Mouse (Mus musculus) embryonic facial prominence, embryonic 10.5 days (tissue): Measurements from ENCODE around the gene Paics. TPM values are rescaled to one million over a fixed set of nuclear protein-coding genes. Genes with fewer than 3 reads are reported as not detected.

Source experiments
- DNase-seq: peaks from one replicate; pipeline ENCODE4 v3.0.0-alpha.2; 2017; ENCODE audit warnings: low spot score
- H3K27ac ChIP-seq: fragments of 300-500 bp; sonication (generic); replicated peaks from 2 replicates; pipeline ENCODE4 v1.5.1; 2016; ENCODE audit warnings: mild to moderate bottlenecking
- H3K27me3 ChIP-seq: fragments of 300-500 bp; sonication (generic); replicated peaks from 2 replicates; pipeline ENCODE4 v1.6.1; 2016; ENCODE audit warnings: low read depth, mild to moderate bottlenecking; ENCODE audit not compliant: poor library complexity, severe bottlenecking
- H3K36me3 ChIP-seq: fragments of 300-500 bp; sonication (generic); replicated peaks from 2 replicates; pipeline ENCODE4 v1.6.1; 2016; ENCODE audit warnings: mild to moderate bottlenecking, moderate library complexity
- H3K4me1 ChIP-seq: fragments of 300-500 bp; sonication (generic); 2 replicates; pipeline ENCODE4 v1.6.1; 2016
- H3K4me3 ChIP-seq: fragments of 300-500 bp; sonication (generic); 2 replicates; pipeline ENCODE4 v1.5.1; 2016; ENCODE audit warnings: mild to moderate bottlenecking, moderate library complexity
- H3K9me3 ChIP-seq: fragments of 300-500 bp; sonication (generic); 2 replicates; pipeline ENCODE4 v1.6.1; 2016; ENCODE audit warnings: mild to moderate bottlenecking
- WGBS: fragments of 180-500 bp; shearing (Covaris S2); methylation state at CpG from one replicate; pipeline ENCODE4 v1.1.7; 2016; 5-methylcytosine and 5-hydroxymethylcytosine counted together
- polyA plus RNA-seq: library from polyadenylated mRNA; unstranded; fragments of >200 nt; fragmentation: Nextera tagmentation; extraction: Ambion mirVana; gene quantifications from 2 replicates; pipeline ENCODE4 v1.2.1, GENCODE M21; 2016

Gene Paics
- polyA plus RNA-seq, 1 experiment from 2014 or later = 469 TPM

- Histone ChIP-seq H3K27me3 (no peaks in the 10 kb centered on the region), H3K27ac (no peak overlapping the region), H3K36me3 (peaks cover 55% of the 10 kb centered on the region), H3K4me1 (peaks cover 25% of the 10 kb centered on the region), H3K9me3 (peaks cover 3% of the 10 kb centered on the region; the same call in 1 of the 2 replicates), H3K4me3 (no peak overlapping the region)
- WGBS = 76% methylated on average over 7 of the region's 7 CpGs
- no peak for DNase-seq
These were observed 21.8 kb upstream of the Paics start for GRCm38 (mm10) chr5:76929180-76929877.

GRCm38 (mm10) chr5:76939717-76940116 lies 11.4 kb upstream of the Paics start:
- Histone ChIP-seq H3K9me3 (peaks cover 4% of the 10 kb centered on the region; the same call in 1 of the 2 replicates), H3K4me3 (no peak overlapping the region), H3K4me1 (no peaks in the 10 kb centered on the region), H3K36me3 (peaks cover 44% of the 10 kb centered on the region), H3K27ac (no peak overlapping the region), H3K27me3 (no peaks in the 10 kb centered on the region)
- 96% methylated on average over 8 of the region's 8 CpGs for WGBS
- no peak for DNase-seq

- peaks cover 54% of the 10 kb centered on the region for H3K36me3 ChIP-seq
- H3K27ac ChIP-seq = no peak overlapping the region
- no peak overlapping the region for H3K4me3 ChIP-seq
- H3K27me3 ChIP-seq = no peaks in the 10 kb centered on the region
- peaks cover 4% of the 10 kb centered on the region; the same call in 1 of the 2 replicates for H3K9me3 ChIP-seq
- H3K4me1 ChIP-seq = peaks cover 13% of the 10 kb centered on the region; the same call in 1 of the 2 replicates
- 92% methylated on average over 4 of the region's 4 CpGs for WGBS
- DNase-seq = no peak
These were observed 9.1 kb upstream of the Paics start for GRCm38 (mm10) chr5:76941975-76942374.

GRCm38 (mm10) chr5:76942505-76942904 lies 8.6 kb upstream of the Paics start:
- DNase-seq = no peak
- no peak overlapping the region for H3K27ac ChIP-seq
- no peaks in the 10 kb centered on the region for H3K27me3 ChIP-seq
- no peak overlapping the region for H3K4me3 ChIP-seq
- H3K9me3 ChIP-seq = peaks cover 4% of the 10 kb centered on the region; the same call in 1 of the 2 replicates
- peaks cover 60% of the 10 kb centered on the region for H3K36me3 ChIP-seq
- 94% methylated on average over 4 of the region's 4 CpGs for WGBS
- peaks cover 13% of the 10 kb centered on the region for H3K4me1 ChIP-seq

- no peak for DNase-seq
- Histone ChIP-seq H3K27me3 (no peaks in the 10 kb centered on the region), H3K9me3 (no peaks in the 10 kb centered on the region), H3K27ac (no peak overlapping the region), H3K36me3 (peaks cover 70% of the 10 kb centered on the region), H3K4me1 (peaks cover 29% of the 10 kb centered on the region), H3K4me3 (no peak overlapping the region)
- WGBS = 83% methylated on average over 6 of the region's 6 CpGs
These were observed 6.0 kb upstream of the Paics start for GRCm38 (mm10) chr5:76944965-76945677.

- Histone ChIP-seq H3K4me3 (no peak overlapping the region), H3K4me1 (peaks cover 29% of the 10 kb centered on the region), H3K27me3 (no peaks in the 10 kb centered on the region), H3K9me3 (no peaks in the 10 kb centered on the region), H3K36me3 (peaks cover 64% of the 10 kb centered on the region), H3K27ac (no peak overlapping the region)
- WGBS = 81% methylated on average over 2 of the region's 2 CpGs
- DNase-seq = no peak
These were observed 5.5 kb upstream of the Paics start for GRCm38 (mm10) chr5:76945678-76946033.

- no peaks in the 10 kb centered on the region for H3K9me3 ChIP-seq
- no peak for DNase-seq
- H3K4me1 ChIP-seq = peaks cover 29% of the 10 kb centered on the region
- no peak overlapping the region for H3K27ac ChIP-seq
- 86% methylated on average over 4 of the region's 4 CpGs for WGBS
- no peaks in the 10 kb centered on the region for H3K27me3 ChIP-seq
- H3K4me3 ChIP-seq = no peak overlapping the region
- H3K36me3 ChIP-seq = peaks cover 49% of the 10 kb centered on the region
These were observed 4.0 kb upstream of the Paics start for GRCm38 (mm10) chr5:76947142-76947541.

GRCm38 (mm10) chr5:76947758-76948157 lies 3.3 kb upstream of the Paics start:
- H3K4me3 ChIP-seq = no peak overlapping the region
- WGBS = 94% methylated on average over 4 of the region's 4 CpGs
- peaks cover 35% of the 10 kb centered on the region for H3K4me1 ChIP-seq
- no peak overlapping the region for H3K27ac ChIP-seq
- H3K36me3 ChIP-seq = peaks cover 45% of the 10 kb centered on the region
- no peak for DNase-seq
- H3K9me3 ChIP-seq = no peaks in the 10 kb centered on the region
- H3K27me3 ChIP-seq = no peaks in the 10 kb centered on the region

DNA sequence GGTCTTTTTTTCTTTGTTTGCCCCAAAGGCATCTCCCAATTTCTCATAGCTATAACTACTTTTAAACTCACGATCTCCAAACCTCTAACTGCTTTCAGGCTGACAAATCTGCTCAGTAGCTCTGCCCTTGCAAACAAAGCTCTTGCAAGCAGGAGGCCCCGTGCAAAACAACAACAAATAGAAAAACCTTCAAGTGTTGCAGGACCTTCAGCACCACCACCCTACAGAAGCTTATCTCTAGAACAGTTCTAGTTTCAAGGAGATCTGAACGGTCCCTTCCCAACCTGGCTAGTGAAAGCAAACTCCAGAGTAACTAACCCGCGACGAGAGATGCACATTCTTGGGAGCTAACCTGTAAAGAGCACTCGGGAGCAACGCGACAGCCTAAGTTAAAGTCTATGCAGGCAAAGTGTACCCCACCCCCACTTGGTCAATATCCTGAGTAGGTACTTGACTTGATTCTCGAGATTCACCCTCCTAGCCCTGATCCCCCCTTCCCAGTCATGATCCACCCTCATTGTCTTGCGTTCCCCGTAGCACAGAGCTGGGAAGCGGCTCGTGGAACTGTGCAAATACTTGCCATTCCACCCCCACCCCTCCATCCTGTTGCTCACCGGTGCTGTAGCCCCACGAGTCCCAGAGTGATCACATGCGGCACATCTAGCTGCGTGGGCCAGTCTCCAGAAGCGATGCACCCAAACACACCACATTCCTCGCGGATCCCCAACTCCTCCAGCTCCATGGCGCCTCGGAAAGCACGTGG lies 583 bp upstream of the Paics start:
- Histone ChIP-seq H3K9me3 (no peaks in the 10 kb centered on the region), H3K4me3 (peak overlapping the region; percentile 82), H3K27me3 (no peaks in the 10 kb centered on the region), H3K4me1 (peaks cover 51% of the 10 kb centered on the region), H3K27ac (peak overlapping the region; percentile 94), H3K36me3 (peaks cover 57% of the 10 kb centered on the region)
- no peak for DNase-seq
- 1% methylated on average over 24 of the region's 24 CpGs for WGBS

- no peak for DNase-seq
- 23% methylated on average over 7 of the region's 7 CpGs for WGBS
- no peaks in the 10 kb centered on the region for H3K9me3 ChIP-seq
- peaks cover 44% of the 10 kb centered on the region for H3K4me1 ChIP-seq
- peak overlapping the region; percentile 82 for H3K4me3 ChIP-seq
- H3K27me3 ChIP-seq = no peaks in the 10 kb centered on the region
- H3K36me3 ChIP-seq = peaks cover 62% of the 10 kb centered on the region
- peak overlapping the region; percentile 94 for H3K27ac ChIP-seq
These were observed 1.3 kb downstream of the Paics start for GRCm38 (mm10) chr5:76952112-76953040.

DNA sequence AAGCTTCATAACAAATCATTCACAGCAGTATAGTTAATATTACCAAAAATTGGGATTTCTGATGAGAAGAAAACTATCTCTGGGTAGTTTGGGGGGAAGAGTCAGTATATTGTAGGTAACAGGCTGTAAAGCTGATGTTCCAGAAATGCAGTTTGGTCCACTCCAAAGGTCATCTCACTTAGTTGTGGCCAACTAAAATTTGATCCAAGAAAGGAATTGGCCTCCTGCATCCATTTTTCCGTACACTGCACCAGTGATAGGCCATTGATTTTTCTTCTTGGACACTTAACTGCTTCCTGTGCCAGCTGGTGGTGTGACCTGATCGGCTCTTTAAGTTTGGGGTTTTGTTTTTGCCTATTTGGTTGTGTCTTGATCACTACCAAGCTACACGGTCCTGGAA lies 2.7 kb downstream of the Paics start:
- peaks cover 62% of the 10 kb centered on the region for H3K36me3 ChIP-seq
- H3K27me3 ChIP-seq = no peaks in the 10 kb centered on the region

More for the DNA sequence above, 2.7 kb downstream of the Paics start:
- peak overlapping the region; percentile 82; the same call in 1 of the 2 replicates for H3K4me3 ChIP-seq
- no peaks in the 10 kb centered on the region for H3K9me3 ChIP-seq
- H3K27ac ChIP-seq = no peak overlapping the region
- WGBS = 82% methylated on average over 3 of the region's 3 CpGs
- no peak for DNase-seq
- H3K4me1 ChIP-seq = peaks cover 36% of the 10 kb centered on the region
